Mouse (Mus musculus) C2C12 (cell line): Measurements from ENCODE around the gene Gm45716.

ENCODE experiments used
- CEBPB ChIP-seq: IDR thresholded peaks from one replicate; pipeline ENCODE4 v1.6.1; 2011; ENCODE audit warnings: low read depth, mild to moderate bottlenecking, control low read depth, moderate library complexity
- CTCF ChIP-seq: IDR thresholded peaks from one replicate; pipeline ENCODE4 v1.5.1; 2011; ENCODE audit not compliant: control insufficient read depth, insufficient read depth, insufficient read length
- MAX ChIP-seq: IDR thresholded peaks from one replicate; pipeline ENCODE4 v1.6.1; 2011; ENCODE audit warnings: mild to moderate bottlenecking, control low read depth

DNA sequence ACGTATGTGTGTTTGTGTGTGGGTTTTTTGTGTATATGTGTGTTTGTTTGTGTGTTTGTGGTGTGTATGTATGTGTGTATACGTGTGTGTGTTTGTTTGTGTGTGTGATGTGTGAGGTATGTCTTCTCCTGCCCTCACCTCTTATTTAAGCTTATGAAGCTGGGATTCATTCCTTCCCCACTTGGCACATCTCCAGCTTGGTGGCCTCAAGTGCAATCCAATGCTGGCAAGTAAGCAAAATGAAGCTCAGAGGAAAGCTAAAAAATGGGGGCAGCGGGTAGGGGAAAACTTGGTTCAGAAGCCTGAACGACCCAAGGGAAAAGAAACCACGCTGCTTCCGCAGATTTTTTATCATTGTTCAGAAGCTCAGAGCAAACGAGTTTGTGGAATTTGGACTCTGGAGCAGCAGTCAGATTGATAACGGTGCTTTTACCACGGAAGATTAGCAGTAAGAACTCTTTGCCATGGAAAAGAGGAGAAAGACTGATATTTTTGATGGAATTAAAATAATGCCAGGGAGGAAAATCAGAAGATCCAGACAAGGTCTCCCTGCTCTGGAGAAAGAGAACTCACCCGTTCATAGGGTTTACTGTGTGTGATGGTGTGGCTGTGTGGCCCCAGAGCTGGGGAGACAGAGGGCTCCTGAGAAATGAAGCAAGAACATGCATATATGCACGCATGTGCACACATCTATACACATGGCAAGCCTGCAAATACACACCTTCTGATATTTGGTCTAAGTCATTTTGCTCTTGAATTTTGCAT lies 8.5 kb downstream of the Gm45716 start:
- TF ChIP-seq CTCF (no peak), MAX (no peak), CEBPB (no peak)
